Mouse (Mus musculus): ENCODE measurements around the gene Npc2.

Npc2 gene

GRCm38 (mm10) chr12:84772726-84773441 is at the start of gene Npc2, which contains the start of gene Isca2:
TSS of gene Npc2 (minus strand) at chr12:84773152.
TSS of gene Isca2 (plus strand) at chr12:84773251.
- DNase-seq (ENCODE audit: low spot score), result peak; percentile 99

GRCm38 (mm10) chr12:84819236-84820168 is 46.5 kb upstream of the Npc2 start:
- no peak for DNase-seq (ENCODE audit: low spot score)

- DNase-seq (ENCODE audit: low spot score), result no peak
Measured at GRCm38 (mm10) chr12:84818496-84818895, 45.5 kb upstream of the Npc2 start.

- DNase-seq (ENCODE audit: low spot score), result peak; percentile 77
Measured at GRCm38 (mm10) chr12:84814663-84815325, 41.8 kb upstream of the Npc2 start.

GRCm38 (mm10) chr12:84813773-84814172 is 40.8 kb upstream of the Npc2 start:
- no peak for DNase-seq (ENCODE audit: low spot score)

- DNase-seq (ENCODE audit: low spot score), result peak; percentile 50
Measured at GRCm38 (mm10) chr12:84812004-84812403, 39.1 kb upstream of the Npc2 start.

GRCm38 (mm10) chr12:84811510-84811909 is 38.6 kb upstream of the Npc2 start:
- no peak for DNase-seq (ENCODE audit: low spot score)

- DNase-seq (ENCODE audit: low spot score), result no peak
Measured at GRCm38 (mm10) chr12:84810810-84811209, 37.9 kb upstream of the Npc2 start.

- no peak for DNase-seq (ENCODE audit: low spot score)
Measured at GRCm38 (mm10) chr12:84809033-84809432, 36.1 kb upstream of the Npc2 start.

- no peak for DNase-seq (ENCODE audit: low spot score)
Measured at GRCm38 (mm10) chr12:84807351-84807750, 34.4 kb upstream of the Npc2 start.

- no peak for DNase-seq (ENCODE audit: low spot score)
Measured at GRCm38 (mm10) chr12:84806726-84807125, 33.8 kb upstream of the Npc2 start.

- DNase-seq (ENCODE audit: low spot score), result no peak
Measured at GRCm38 (mm10) chr12:84806010-84806409, 33.1 kb upstream of the Npc2 start.

- peak; percentile 91 for DNase-seq (ENCODE audit: low spot score)
Measured at GRCm38 (mm10) chr12:84805228-84805842, 32.4 kb upstream of the Npc2 start.

- DNase-seq (ENCODE audit: low spot score), result no peak
Measured at GRCm38 (mm10) chr12:84802625-84803024, 29.7 kb upstream of the Npc2 start.

- no peak for DNase-seq (ENCODE audit: low spot score)
Measured at GRCm38 (mm10) chr12:84801532-84802110, 28.7 kb upstream of the Npc2 start.

- peak; percentile 70 for DNase-seq (ENCODE audit: low spot score)
Measured at GRCm38 (mm10) chr12:84800419-84800818, 27.5 kb upstream of the Npc2 start.

- no peak for DNase-seq (ENCODE audit: low spot score)
Measured at GRCm38 (mm10) chr12:84799086-84799485, 26.1 kb upstream of the Npc2 start.

- no peak for DNase-seq (ENCODE audit: low spot score)
Measured at GRCm38 (mm10) chr12:84794647-84795046, 21.7 kb upstream of the Npc2 start.

- no peak for DNase-seq (ENCODE audit: low spot score)
Measured at GRCm38 (mm10) chr12:84792629-84793028, 19.7 kb upstream of the Npc2 start.

GRCm38 (mm10) chr12:84790853-84791252 is 17.9 kb upstream of the Npc2 start:
- DNase-seq (ENCODE audit: low spot score), result no peak

- DNase-seq (ENCODE audit: low spot score), result no peak
Measured at GRCm38 (mm10) chr12:84786091-84786490, 13.1 kb upstream of the Npc2 start.
